Mouse (Mus musculus) intestine, postnatal 0 days (tissue): Measurements from ENCODE around the gene Agbl4. TPM values are rescaled to one million over a fixed set of nuclear protein-coding genes. Genes with fewer than 3 reads are reported as not detected.

ENCODE experiments used
- ATAC-seq: fragments of 200-750 bp; cut with Nextera tagmentation; 2 replicates; pipeline ENCODE4 v1.8.0; 2017; ENCODE audit warnings: mild to moderate bottlenecking, moderate TSS enrichment, moderate library complexity
- H3K27ac ChIP-seq: fragments of 300-500 bp; sonication (generic); 2 replicates; pipeline ENCODE4 v1.5.1; 2014; ENCODE audit warnings: mild to moderate bottlenecking, low read depth, low read length, moderate library complexity
- H3K27me3 ChIP-seq: fragments of 300-500 bp; sonication (generic); replicated peaks from 2 replicates; pipeline ENCODE4 v1.6.1; 2014; ENCODE audit warnings: low read length, mixed read lengths; ENCODE audit not compliant: control insufficient read depth, insufficient read depth
- H3K36me3 ChIP-seq: fragments of 300-500 bp; sonication (generic); 2 replicates; pipeline ENCODE4 v1.6.1; 2014; ENCODE audit warnings: mild to moderate bottlenecking, moderate library complexity; ENCODE audit not compliant: control insufficient read depth, insufficient read depth
- H3K4me1 ChIP-seq: fragments of 300-500 bp; sonication (generic); replicated peaks from 2 replicates; pipeline ENCODE4 v1.6.1; 2014; ENCODE audit warnings: antibody characterized with exemption, low read length, mixed read lengths; ENCODE audit not compliant: control insufficient read depth, insufficient read depth
- H3K4me2 ChIP-seq: fragments of 300-500 bp; sonication (generic); replicated peaks from 2 replicates; pipeline ENCODE4 v1.6.1; 2014; ENCODE audit warnings: low read depth, mild to moderate bottlenecking, moderate library complexity
- H3K4me3 ChIP-seq: fragments of 300-500 bp; sonication (generic); 2 replicates; pipeline ENCODE4 v1.5.1; 2014; ENCODE audit warnings: low read depth, low read length
- H3K9ac ChIP-seq: fragments of 300-500 bp; sonication (generic); 2 replicates; pipeline ENCODE4 v1.6.1; 2014; ENCODE audit warnings: mild to moderate bottlenecking, low read depth, low read length
- H3K9me3 ChIP-seq: fragments of 300-500 bp; sonication (generic); 2 replicates; pipeline ENCODE4 v1.6.1; 2016; ENCODE audit warnings: mixed run types; ENCODE audit not compliant: control insufficient read depth
- CTCF ChIP-seq: sonication (generic); IDR thresholded peaks from 2 replicates; pipeline ENCODE4 v1.5.1; 2016; ENCODE audit warnings: low read depth, mild to moderate bottlenecking, control low read depth, antibody characterized with exemption, moderate library complexity
- WGBS: fragments of 180-500 bp; shearing (Covaris S2); extraction: QIAGEN DNeasy Blood & Tissue Kit; methylation state at CpG from one replicate; pipeline ENCODE4 v1.1.7; 2014; 5-methylcytosine and 5-hydroxymethylcytosine counted together
- polyA plus RNA-seq: library from polyadenylated mRNA; unstranded; fragments of >200 nt; fragmentation: Nextera tagmentation; extraction: Ambion mirVana; gene quantifications from 2 replicates; pipeline ENCODE4 v1.2.1, GENCODE M21; 2015

Gene Agbl4
- polyA plus RNA-seq, 1 experiment from 2014 or later, result 0.18 TPM

GRCm38 (mm10) chr4:111502965-111503727 lies 1105.7 kb downstream of the Agbl4 start:
- 54% methylated on average over 5 of the region's 5 CpGs for WGBS
- Histone ChIP-seq H3K4me1 (0 out of 2 replicates have a peak, but pooled peaks cover 3% of the 10 kb centered on the region), H3K4me3 (no peak overlapping the region), H3K36me3 (no peaks in the 10 kb centered on the region), H3K27ac (no peak overlapping the region), H3K27me3 (no peaks in the 10 kb centered on the region), H3K9ac (no peak overlapping the region), H3K9me3 (no peaks in the 10 kb centered on the region), H3K4me2 (no peak overlapping the region)
- no peak for ATAC-seq
- no peak for TF ChIP-seq CTCF

GRCm38 (mm10) chr4:111504952-111505351 lies 1107.5 kb downstream of the Agbl4 start:
- Histone ChIP-seq H3K36me3 (no peaks in the 10 kb centered on the region), H3K4me2 (no peak overlapping the region), H3K27ac (no peak overlapping the region), H3K9ac (no peak overlapping the region), H3K4me3 (no peak overlapping the region), H3K9me3 (no peaks in the 10 kb centered on the region), H3K4me1 (0 out of 2 replicates have a peak, but pooled peaks cover 3% of the 10 kb centered on the region), H3K27me3 (no peaks in the 10 kb centered on the region)
- ATAC-seq, result no peak
- 87% methylated on average over 2 of the region's 2 CpGs for WGBS
- TF ChIP-seq CTCF, result no peak

- ATAC-seq, result no peak
- Histone ChIP-seq H3K4me1 (no peaks in the 10 kb centered on the region), H3K36me3 (no peaks in the 10 kb centered on the region), H3K4me3 (no peak overlapping the region), H3K4me2 (no peak overlapping the region), H3K27me3 (no peaks in the 10 kb centered on the region), H3K9ac (no peak overlapping the region), H3K9me3 (no peaks in the 10 kb centered on the region), H3K27ac (no peak overlapping the region)
- 34% methylated on average over 1 of the region's 2 CpGs for WGBS
- peak; percentile 59 for TF ChIP-seq CTCF
Observed at GRCm38 (mm10) chr4:111510129-111510528, 1112.7 kb downstream of the Agbl4 start.

- H3K4me1 ChIP-seq, result no peaks in the 10 kb centered on the region
- 37% methylated on average over 3 of the region's 3 CpGs for WGBS
- H3K27ac ChIP-seq, result no peak overlapping the region
- TF ChIP-seq CTCF, result no peak
- H3K9ac ChIP-seq, result no peak overlapping the region
- no peaks in the 10 kb centered on the region for H3K27me3 ChIP-seq
- no peak overlapping the region for H3K4me3 ChIP-seq
- no peaks in the 10 kb centered on the region for H3K9me3 ChIP-seq
- no peaks in the 10 kb centered on the region for H3K36me3 ChIP-seq
- ATAC-seq, result no peak
- no peak overlapping the region for H3K4me2 ChIP-seq
Observed at GRCm38 (mm10) chr4:111513921-111514320, 1116.5 kb downstream of the Agbl4 start.

- no peaks in the 10 kb centered on the region for H3K36me3 ChIP-seq
- WGBS, result 81% methylated on average over 2 of the region's 2 CpGs
- no peak for TF ChIP-seq CTCF
- H3K4me1 ChIP-seq, result no peaks in the 10 kb centered on the region
- H3K27ac ChIP-seq, result no peak overlapping the region
- H3K9me3 ChIP-seq, result no peaks in the 10 kb centered on the region
- no peak for ATAC-seq
- H3K4me2 ChIP-seq, result no peak overlapping the region
- H3K27me3 ChIP-seq, result no peaks in the 10 kb centered on the region
- no peak overlapping the region for H3K4me3 ChIP-seq
- no peak overlapping the region for H3K9ac ChIP-seq
Observed at GRCm38 (mm10) chr4:111516136-111516535, 1118.7 kb downstream of the Agbl4 start.

- no peak overlapping the region for H3K4me3 ChIP-seq
- 52% methylated on average over 4 of the region's 4 CpGs for WGBS
- TF ChIP-seq CTCF, result no peak
- H3K9me3 ChIP-seq, result no peaks in the 10 kb centered on the region
- no peaks in the 10 kb centered on the region for H3K27me3 ChIP-seq
- ATAC-seq, result no peak
- H3K4me2 ChIP-seq, result no peak overlapping the region
- H3K4me1 ChIP-seq, result no peaks in the 10 kb centered on the region
- H3K9ac ChIP-seq, result no peak overlapping the region
- no peaks in the 10 kb centered on the region for H3K36me3 ChIP-seq
- no peak overlapping the region for H3K27ac ChIP-seq
Observed at GRCm38 (mm10) chr4:111517063-111517792, 1119.8 kb downstream of the Agbl4 start.
